Mouse (Mus musculus): ENCODE measurements at regions not wholly inside any gene's neighbourhood (a gene's known extent, or its start where the extent isn't known, plus 50 kb on each side); places are given as distances from the start of the nearest gene placed in this dataset.

- TF ChIP-seq CTCF (IDR thresholded peaks at IDR 0.05; ENCODE audit: insufficient read depth, low read depth, low read length) (no peak), POLR2A (IDR thresholded peaks at IDR 0.05; ENCODE audit: insufficient read depth, low read depth, low read length) (no peak)
Observed at GRCm38 (mm10) chr1:35786668-35787213, 281.5 kb upstream of the Hs6st1 start.

Data from olfactory bulb, adult 2 months (tissue).